Mouse (Mus musculus) limb, embryonic 14.5 days (tissue): Measurements from ENCODE around the gene Parp4. TPM values are rescaled to one million over a fixed set of nuclear protein-coding genes. Genes with fewer than 3 reads are reported as not detected.

Source experiments
- ATAC-seq: fragments of 200-750 bp; cut with Nextera tagmentation; 2 replicates; pipeline ENCODE4 v1.8.0; 2017; ENCODE audit warnings: low read depth, moderate number of reproducible peaks, moderate TSS enrichment; ENCODE audit not compliant: low FRiP score
- DNase-seq: peaks from one replicate; pipeline ENCODE4 v3.0.0-alpha.2; 2015; ENCODE audit warnings: low spot score
- H3K27ac ChIP-seq: fragments of 300-500 bp; sonication (generic); replicated peaks from 2 replicates; pipeline ENCODE4 v1.5.1; 2014; ENCODE audit warnings: low read depth, mild to moderate bottlenecking, low read length, moderate library complexity, mixed read lengths
- H3K27me3 ChIP-seq: fragments of 300-500 bp; sonication (generic); 2 replicates; pipeline ENCODE4 v1.6.1; 2014; ENCODE audit warnings: low read length, mixed read lengths; ENCODE audit not compliant: control insufficient read depth, insufficient read depth
- H3K36me3 ChIP-seq: fragments of 300-500 bp; sonication (generic); 2 replicates; pipeline ENCODE4 v1.6.1; 2014; ENCODE audit warnings: mild to moderate bottlenecking, low read length, moderate library complexity, mixed read lengths; ENCODE audit not compliant: control insufficient read depth, insufficient read depth
- H3K4me1 ChIP-seq: fragments of 300-500 bp; sonication (generic); 2 replicates; pipeline ENCODE4 v1.6.1; 2014; ENCODE audit warnings: antibody characterized with exemption, low read length, mixed read lengths; ENCODE audit not compliant: control insufficient read depth, insufficient read depth
- H3K4me2 ChIP-seq: fragments of 300-500 bp; sonication (generic); replicated peaks from 2 replicates; pipeline ENCODE4 v1.6.1; 2014; ENCODE audit warnings: low read depth, mild to moderate bottlenecking, low read length, moderate library complexity; ENCODE audit not compliant: severe bottlenecking
- H3K4me3 ChIP-seq: fragments of 300-500 bp; sonication (generic); replicated peaks from 2 replicates; pipeline ENCODE4 v1.5.1; 2014; ENCODE audit warnings: low read length
- H3K9ac ChIP-seq: fragments of 300-500 bp; sonication (generic); 2 replicates; pipeline ENCODE4 v1.6.1; 2014; ENCODE audit warnings: mild to moderate bottlenecking, low read depth, low read length, moderate library complexity; ENCODE audit not compliant: severe bottlenecking
- H3K9me3 ChIP-seq: fragments of 300-500 bp; sonication (generic); 2 replicates; pipeline ENCODE4 v1.6.1; 2016; ENCODE audit warnings: low read length; ENCODE audit not compliant: control insufficient read depth
- POLR2A ChIP-seq: fragments of 200-500 bp; IDR thresholded peaks from 2 replicates; pipeline ENCODE4 v1.8.0; 2012; ENCODE audit warnings: inconsistent platforms, mild to moderate bottlenecking, moderate library complexity, borderline replicate concordance; ENCODE audit not compliant: insufficient read depth, insufficient read length; ENCODE audit errors: extremely low read depth
- WGBS: fragments of 180-500 bp; shearing (Covaris S2); extraction: QIAGEN DNeasy Blood & Tissue Kit; methylation state at CpG from one replicate; pipeline ENCODE4 v1.1.7; 2014; 5-methylcytosine and 5-hydroxymethylcytosine counted together
- polyA plus RNA-seq, 2 experiments: library from polyadenylated mRNA; depleted of rRNA in 1 of 2; stranded (reverse) in 1 of 2; unstranded in 1 of 2; fragments of >200 nt; fragmentation: Nextera tagmentation in 1 of 2; extraction: Ambion mirVana in 1 of 2; gene quantifications; 2 replicates each; pipeline versions ENCODE4 v1.2.1 to v1.2.3; 2012 to 2014

Parp4 gene
- polyA plus RNA-seq, 2 experiments, result 3.9 to 5.2 TPM

- 77% methylated on average over 4 of the region's 4 CpGs for WGBS
- no peaks in the 10 kb centered on the region for H3K27me3 ChIP-seq
- ATAC-seq, result no peak
Observed at GRCm38 (mm10) chr14:56605136-56605535, 29.7 kb downstream of the Parp4 start.

DNA sequence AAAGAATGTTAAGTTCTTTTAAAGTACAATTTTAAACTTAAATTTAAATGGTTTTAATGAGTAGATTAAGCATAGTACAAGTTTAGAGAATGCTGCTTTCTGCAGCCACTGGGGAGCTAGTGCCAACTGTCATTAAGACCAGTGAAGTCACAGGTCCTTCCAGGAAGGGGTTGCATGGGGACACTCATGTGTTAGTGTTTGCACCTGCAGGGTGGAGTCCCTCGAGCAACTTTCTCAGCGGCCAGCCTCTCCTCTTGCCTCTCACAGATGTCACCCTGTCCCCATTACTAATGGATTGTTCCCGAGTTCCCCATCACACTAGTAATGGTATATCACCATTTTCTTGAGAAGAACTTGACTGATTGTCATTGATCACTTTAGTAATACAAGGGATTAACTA, 37.8 kb downstream of the Parp4 start:
- TF ChIP-seq POLR2A, result no peak
- DNase-seq (no peak), ATAC-seq (no peak)
- Histone ChIP-seq H3K9me3 (no peaks in the 10 kb centered on the region), H3K36me3 (no peaks in the 10 kb centered on the region), H3K4me3 (no peak overlapping the region), H3K27me3 (no peaks in the 10 kb centered on the region), H3K4me2 (no peak overlapping the region), H3K9ac (no peak overlapping the region), H3K4me1 (no peaks in the 10 kb centered on the region), H3K27ac (no peak overlapping the region)
- WGBS, result 69% methylated on average over 3 of the region's 3 CpGs

More at GRCm38 (mm10) chr14:56605136-56605535, 29.7 kb downstream of the Parp4 start:
- TF ChIP-seq POLR2A, result no peak
- Histone ChIP-seq H3K36me3 (no peaks in the 10 kb centered on the region), H3K4me1 (no peaks in the 10 kb centered on the region), H3K4me2 (no peak overlapping the region), H3K27ac (no peak overlapping the region), H3K4me3 (no peak overlapping the region), H3K9ac (no peak overlapping the region), H3K9me3 (no peaks in the 10 kb centered on the region)
- DNase-seq, result no peak

- H3K27me3 ChIP-seq, result no peaks in the 10 kb centered on the region
- no peaks in the 10 kb centered on the region for H3K36me3 ChIP-seq
- no peak overlapping the region for H3K4me2 ChIP-seq
- H3K9ac ChIP-seq, result no peak overlapping the region
- no peak overlapping the region for H3K27ac ChIP-seq
- no peak overlapping the region for H3K4me3 ChIP-seq
- H3K4me1 ChIP-seq, result no peaks in the 10 kb centered on the region
- DNase-seq, result no peak
- TF ChIP-seq POLR2A, result no peak
- WGBS, result 86% methylated on average over 1 of the region's 1 CpGs
- no peak for ATAC-seq
- no peaks in the 10 kb centered on the region for H3K9me3 ChIP-seq
Observed at GRCm38 (mm10) chr14:56617470-56617869, 42.1 kb downstream of the Parp4 start.

- Histone ChIP-seq H3K27ac (no peak overlapping the region), H3K27me3 (no peaks in the 10 kb centered on the region), H3K4me2 (no peak overlapping the region), H3K4me1 (no peaks in the 10 kb centered on the region), H3K9ac (no peak overlapping the region), H3K4me3 (no peak overlapping the region), H3K9me3 (no peaks in the 10 kb centered on the region), H3K36me3 (no peaks in the 10 kb centered on the region)
- DNase-seq (no peak), ATAC-seq (no peak)
- WGBS, result 87% methylated on average over 8 of the region's 8 CpGs
- no peak for TF ChIP-seq POLR2A
Observed at GRCm38 (mm10) chr14:56620425-56620824, 45.0 kb downstream of the Parp4 start.

- no peaks in the 10 kb centered on the region for H3K9me3 ChIP-seq
- no peak overlapping the region for H3K4me2 ChIP-seq
- H3K27ac ChIP-seq, result no peak overlapping the region
- no peak for TF ChIP-seq POLR2A
- ATAC-seq (no peak), DNase-seq (no peak)
- WGBS, result 92% methylated on average over 4 of the region's 4 CpGs
- no peak overlapping the region for H3K4me3 ChIP-seq
- H3K9ac ChIP-seq, result no peak overlapping the region
- no peaks in the 10 kb centered on the region for H3K4me1 ChIP-seq
- no peaks in the 10 kb centered on the region for H3K27me3 ChIP-seq
- no peaks in the 10 kb centered on the region for H3K36me3 ChIP-seq
Observed at GRCm38 (mm10) chr14:56626202-56626601, 50.8 kb downstream of the Parp4 start.

- Histone ChIP-seq H3K27me3 (no peaks in the 10 kb centered on the region), H3K9me3 (no peaks in the 10 kb centered on the region), H3K4me3 (no peak overlapping the region), H3K36me3 (no peaks in the 10 kb centered on the region), H3K27ac (no peak overlapping the region), H3K4me1 (no peaks in the 10 kb centered on the region), H3K4me2 (no peak overlapping the region), H3K9ac (no peak overlapping the region)
- WGBS, result 94% methylated on average over 3 of the region's 3 CpGs
- no peak for TF ChIP-seq POLR2A
- ATAC-seq (no peak), DNase-seq (no peak)
Observed at GRCm38 (mm10) chr14:56628336-56628735, 52.9 kb downstream of the Parp4 start.
